Mouse (Mus musculus) cerebellum, adult 2 months (tissue): Measurements from ENCODE around the gene Dclk1. TPM values are rescaled to one million over a fixed set of nuclear protein-coding genes. Genes with fewer than 3 reads are reported as not detected.
A peak's percentile ranks its signal among the peaks of the same experiment; 100 is the strongest.

Source experiments
- DNase-seq, 2 experiments: peaks; one replicate each; pipeline ENCODE4 v3.0.0; 2021
- H3K27ac ChIP-seq: fragments of 200-500 bp; 2 replicates; pipeline ENCODE4 v1.5.1; 2012; ENCODE audit warnings: low read length, control low read depth, inconsistent platforms; ENCODE audit not compliant: insufficient read depth
- H3K27me3 ChIP-seq: fragments of 200-500 bp; 2 replicates; pipeline ENCODE4 v1.6.1; 2012; ENCODE audit warnings: inconsistent platforms, mild to moderate bottlenecking, low read length, moderate library complexity; ENCODE audit not compliant: control insufficient read depth, insufficient read depth
- H3K4me1 ChIP-seq: fragments of 200-500 bp; 2 replicates; pipeline ENCODE4 v1.6.1; 2011; ENCODE audit warnings: low read length; ENCODE audit not compliant: control insufficient read depth, insufficient read depth
- H3K4me3 ChIP-seq: fragments of 200-500 bp; replicated peaks from 2 replicates; pipeline ENCODE3; 2011; ENCODE audit warnings: mild to moderate bottlenecking, low read depth, low read length, control low read depth; ENCODE audit not compliant: insufficient read depth
- CTCF ChIP-seq: fragments of 200-500 bp; IDR thresholded peaks from 2 replicates; pipeline ENCODE4 v1.5.1; 2011; ENCODE audit warnings: low read depth, mild to moderate bottlenecking, control low read depth, low read length, moderate library complexity, borderline replicate concordance; ENCODE audit not compliant: insufficient read depth
- POLR2A ChIP-seq: fragments of 200-500 bp; IDR thresholded peaks from 2 replicates; pipeline ENCODE4 v1.6.1; 2011; ENCODE audit warnings: low read length, control low read depth, borderline replicate concordance; ENCODE audit not compliant: insufficient read depth
- WGBS: fragments of 180-500 bp; shearing (Covaris S2); methylation state at CpG from one replicate; pipeline ENCODE4 v1.1.7; 2018; 5-methylcytosine and 5-hydroxymethylcytosine counted together
- polyA plus RNA-seq: library from polyadenylated mRNA; depleted of rRNA; stranded (reverse); fragments of >200 nt; gene quantifications from 2 replicates; pipeline ENCODE4 v1.2.3, GENCODE M21; 2012

Dclk1 gene
- polyA plus RNA-seq, 1 experiment = 125 TPM

GRCm38 (mm10) chr3:55392605-55393004 lies 150.4 kb downstream of the Dclk1 start:
- Histone ChIP-seq H3K4me1 (no peaks in the 10 kb centered on the region), H3K4me3 (no peak overlapping the region), H3K27ac (no peak overlapping the region), H3K27me3 (no peaks in the 10 kb centered on the region)
- TF ChIP-seq POLR2A = no peak
- WGBS = 62% methylated on average over 3 of the region's 3 CpGs
- DNase-seq = no peak

GRCm38 (mm10) chr3:55393549-55393948 lies 151.4 kb downstream of the Dclk1 start:
- TF ChIP-seq CTCF = no peak
- TF ChIP-seq POLR2A = no peak
- Histone ChIP-seq H3K27ac (no peak overlapping the region), H3K4me1 (no peaks in the 10 kb centered on the region), H3K27me3 (no peaks in the 10 kb centered on the region), H3K4me3 (no peak overlapping the region)
- WGBS = 91% methylated on average over 3 of the region's 3 CpGs
- DNase-seq = no peak

GRCm38 (mm10) chr3:55396792-55397191 lies 154.6 kb downstream of the Dclk1 start:
- Histone ChIP-seq H3K27ac (no peak overlapping the region), H3K27me3 (no peaks in the 10 kb centered on the region), H3K4me1 (no peaks in the 10 kb centered on the region), H3K4me3 (no peak overlapping the region)
- no peak for TF ChIP-seq CTCF
- no peak for TF ChIP-seq POLR2A
- DNase-seq = no peak
- 81% methylated on average over 2 of the region's 2 CpGs for WGBS

DNA sequence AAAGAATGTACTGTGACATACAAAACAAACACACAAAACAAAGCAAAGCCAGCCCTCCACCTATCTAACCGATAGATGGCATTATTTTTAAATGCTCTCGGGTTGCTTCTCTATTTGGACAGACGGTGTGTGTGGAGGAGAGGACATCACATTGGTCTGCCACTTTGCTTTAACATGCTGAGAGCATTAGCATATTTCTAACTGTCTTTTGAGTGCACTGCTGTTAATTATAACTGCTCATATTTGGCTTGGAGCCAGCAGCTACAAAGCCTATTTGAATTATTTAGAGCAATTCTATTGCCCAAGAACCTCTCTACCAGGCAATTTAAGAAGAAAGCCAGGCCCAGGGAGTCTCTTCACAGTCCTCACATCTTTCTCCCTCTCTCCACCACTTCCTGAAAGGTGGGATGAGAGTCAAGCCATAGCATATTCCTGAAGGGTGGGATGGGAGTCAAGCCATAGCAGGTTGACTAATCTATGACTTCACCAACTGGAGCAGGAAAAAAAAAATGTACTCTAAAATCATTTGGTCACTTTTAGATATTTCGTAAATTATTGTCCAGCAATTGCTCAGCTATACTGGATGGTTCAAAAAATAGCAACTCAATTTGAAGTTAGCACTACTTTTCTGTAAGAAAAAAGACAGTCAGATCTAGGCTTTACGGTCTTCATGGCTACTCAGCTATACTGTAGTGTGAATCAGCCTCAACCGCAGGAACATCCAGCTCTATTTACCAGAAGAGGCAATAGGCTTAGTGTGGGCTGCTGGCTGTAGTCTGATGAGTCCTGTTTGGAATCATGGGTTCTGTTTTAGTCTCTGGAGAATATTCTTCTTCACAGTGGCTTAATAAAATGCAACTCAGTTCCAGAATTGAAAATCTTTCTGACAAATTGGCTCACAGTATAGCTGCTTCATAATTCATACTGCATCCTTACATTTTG lies 155.9 kb downstream of the Dclk1 start:
- Histone ChIP-seq H3K27me3 (no peaks in the 10 kb centered on the region), H3K4me3 (no peak overlapping the region), H3K27ac (no peak overlapping the region), H3K4me1 (no peaks in the 10 kb centered on the region)
- 57% methylated on average over 6 of the region's 6 CpGs for WGBS
- DNase-seq = peak in 1 of 2 experiments; percentile 15
- TF ChIP-seq POLR2A (no peak), CTCF (no peak)

- no peak for DNase-seq
- Histone ChIP-seq H3K27ac (no peak overlapping the region), H3K4me1 (no peaks in the 10 kb centered on the region), H3K27me3 (no peaks in the 10 kb centered on the region), H3K4me3 (no peak overlapping the region)
- TF ChIP-seq POLR2A = no peak
- no peak for TF ChIP-seq CTCF
- WGBS = 76% methylated on average over 1 of the region's 1 CpGs
Observed at GRCm38 (mm10) chr3:55401236-55401635, 159.1 kb downstream of the Dclk1 start.

GRCm38 (mm10) chr3:55404751-55405150 lies 162.6 kb downstream of the Dclk1 start:
- no peak for DNase-seq
- TF ChIP-seq CTCF = no peak
- H3K27ac ChIP-seq = no peak overlapping the region
- H3K27me3 ChIP-seq = no peaks in the 10 kb centered on the region
- 96% methylated on average over 7 of the region's 7 CpGs for WGBS
- H3K4me3 ChIP-seq = no peak overlapping the region
- no peaks in the 10 kb centered on the region for H3K4me1 ChIP-seq

DNA sequence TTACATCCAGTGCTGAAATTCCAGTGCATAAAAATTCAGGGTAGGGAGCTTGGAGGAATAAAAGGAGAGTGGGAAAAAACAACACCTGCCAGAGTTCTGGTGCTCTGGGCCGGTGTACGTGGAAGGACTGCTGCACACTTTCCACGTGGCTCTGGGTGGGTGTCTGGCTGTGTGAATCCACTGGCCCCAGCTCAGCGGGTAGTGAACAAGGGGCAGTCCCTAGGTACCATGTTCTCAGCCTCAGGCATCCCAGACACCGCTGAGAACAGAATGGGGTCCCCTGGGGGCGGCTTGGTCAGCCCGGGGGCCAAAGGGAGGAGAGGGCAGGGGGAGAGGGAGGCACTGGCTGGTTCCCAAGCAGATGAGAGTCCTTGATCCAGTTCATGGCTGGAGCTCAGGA lies 164.5 kb downstream of the Dclk1 start:
- no peak overlapping the region for H3K4me3 ChIP-seq
- H3K27me3 ChIP-seq = no peaks in the 10 kb centered on the region
- no peaks in the 10 kb centered on the region for H3K4me1 ChIP-seq
- no peak for DNase-seq
- no peak for TF ChIP-seq CTCF
- no peak for TF ChIP-seq POLR2A
- H3K27ac ChIP-seq = no peak overlapping the region
- 58% methylated on average over 7 of the region's 7 CpGs for WGBS

- no peak for DNase-seq
- TF ChIP-seq CTCF (peak; percentile 37; the same call in 1 of the 2 replicates), POLR2A (no peak)
- H3K4me3 ChIP-seq = no peak overlapping the region
- H3K4me1 ChIP-seq = no peaks in the 10 kb centered on the region
- no peaks in the 10 kb centered on the region for H3K27me3 ChIP-seq
- H3K27ac ChIP-seq = no peak overlapping the region
Observed at GRCm38 (mm10) chr3:55411547-55411946, 169.4 kb downstream of the Dclk1 start.

GRCm38 (mm10) chr3:55415527-55415950 lies 173.4 kb downstream of the Dclk1 start:
- Histone ChIP-seq H3K27me3 (no peaks in the 10 kb centered on the region), H3K27ac (no peak overlapping the region), H3K4me1 (no peaks in the 10 kb centered on the region), H3K4me3 (no peak overlapping the region)
- 16% methylated on average over 14 of the region's 14 CpGs for WGBS
- TF ChIP-seq CTCF = no peak
- no peak for TF ChIP-seq POLR2A
- DNase-seq = peak; percentile 37 to 49
